Mouse (Mus musculus): ENCODE results near the gene 0610012G03Rik. TPM values are rescaled to one million over a fixed set of nuclear protein-coding genes. Genes with fewer than 3 reads are reported as not detected.

The 0610012G03Rik gene
- polyA plus RNA-seq, 1 experiment = 106 TPM

DNA sequence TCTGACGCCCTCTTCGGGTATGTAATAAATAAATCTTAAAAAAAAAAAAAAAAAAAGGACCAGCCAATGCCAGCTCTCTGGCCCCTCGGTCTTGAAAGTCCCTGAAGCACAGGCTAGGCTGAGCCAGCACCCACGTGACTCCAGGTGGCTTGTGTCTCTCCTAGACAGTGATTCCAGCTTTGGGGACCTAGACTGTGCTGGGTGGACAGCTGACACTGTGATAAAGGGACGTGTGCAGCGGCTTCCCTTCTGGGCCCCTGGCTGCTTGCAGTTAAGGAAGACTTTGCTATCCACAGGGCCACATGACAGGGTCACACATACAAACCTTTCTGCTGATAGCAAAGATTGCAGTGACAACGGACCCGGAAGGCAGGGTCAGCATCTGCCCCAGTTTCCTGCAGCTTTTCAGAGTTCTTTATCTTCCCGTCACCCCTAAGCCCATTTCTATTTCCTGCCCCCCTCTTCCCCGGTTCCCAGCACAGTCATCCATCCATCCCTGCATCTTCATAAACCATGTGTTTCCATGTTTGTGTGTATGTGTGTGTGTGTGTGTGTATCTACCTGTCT is 37.9 kb downstream of the 0610012G03Rik start:
- Histone ChIP-seq H3K27ac (replicated peaks; ENCODE audit: low read depth, low read length) (no peak overlapping the region), H3K4me1 (ENCODE audit: control insufficient read depth, insufficient read depth, insufficient read length, low read length) (no peaks in the 10 kb centered on the region), H3K4me3 (ENCODE audit: insufficient read depth, low read depth, low read length) (no peak overlapping the region)

DNA sequence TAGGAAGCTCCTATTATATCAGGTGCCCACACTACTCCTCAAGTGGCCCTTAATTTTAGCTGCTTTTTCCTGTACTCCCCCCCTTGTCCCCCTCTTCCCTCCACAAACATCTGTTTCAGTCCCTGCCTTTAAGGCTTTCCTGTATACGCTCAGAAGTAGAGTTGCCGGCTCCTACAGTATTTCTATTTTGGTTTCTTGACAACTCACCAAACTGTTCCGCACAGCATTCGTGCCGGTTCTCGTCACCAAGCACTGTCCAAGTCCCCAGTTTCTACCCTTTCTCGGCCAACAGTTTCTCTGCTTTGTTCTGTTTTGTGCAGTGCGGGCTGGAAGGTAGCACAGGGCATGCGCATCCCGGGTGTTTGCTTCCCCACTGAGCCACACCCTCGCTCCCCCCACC is 39.3 kb downstream of the 0610012G03Rik start:
- H3K27ac ChIP-seq (replicated peaks; ENCODE audit: low read depth, low read length) = no peak overlapping the region
- no peak overlapping the region for H3K4me3 ChIP-seq (ENCODE audit: insufficient read depth, low read depth, low read length)
- H3K4me1 ChIP-seq (ENCODE audit: control insufficient read depth, insufficient read depth, insufficient read length, low read length) = no peaks in the 10 kb centered on the region

DNA sequence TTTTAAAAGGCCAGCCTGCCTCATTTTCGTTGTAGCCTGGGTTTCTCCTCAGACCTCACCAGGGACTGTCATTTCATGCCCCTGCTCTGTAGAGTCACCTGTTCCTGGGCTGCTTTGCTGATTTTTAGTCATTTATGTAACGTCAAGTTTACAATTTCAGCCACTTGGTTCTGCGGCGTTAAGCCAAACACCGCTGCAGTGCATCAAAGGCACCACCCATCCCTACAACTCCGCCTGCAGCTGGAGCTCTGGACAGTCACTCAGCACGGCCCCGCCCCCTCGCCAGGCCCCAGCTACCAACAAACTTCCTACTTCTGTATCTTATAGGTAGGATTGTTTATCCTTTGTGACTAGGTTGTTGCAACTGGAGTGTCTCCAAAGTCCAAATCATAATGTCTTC is 41.4 kb downstream of the 0610012G03Rik start:
- Histone ChIP-seq H3K4me3 (ENCODE audit: insufficient read depth, low read depth, low read length) (peak overlapping the region; percentile 33; the same call in 1 of the 2 replicates), H3K4me1 (ENCODE audit: control insufficient read depth, insufficient read depth, insufficient read length, low read length) (no peaks in the 10 kb centered on the region), H3K27ac (replicated peaks; ENCODE audit: low read depth, low read length) (no peak overlapping the region)

- no peak overlapping the region for H3K27ac ChIP-seq (replicated peaks; ENCODE audit: low read depth, low read length)
- no peak overlapping the region for H3K4me3 ChIP-seq (ENCODE audit: insufficient read depth, low read depth, low read length)
- H3K4me1 ChIP-seq (ENCODE audit: control insufficient read depth, insufficient read depth, insufficient read length, low read length) = no peaks in the 10 kb centered on the region
Observed at GRCm38 (mm10) chr16:31905891-31906825, 42.1 kb downstream of the 0610012G03Rik start.

- Histone ChIP-seq H3K27ac (replicated peaks; ENCODE audit: low read depth, low read length) (no peak overlapping the region), H3K4me1 (ENCODE audit: control insufficient read depth, insufficient read depth, insufficient read length, low read length) (no peaks in the 10 kb centered on the region), H3K4me3 (ENCODE audit: insufficient read depth, low read depth, low read length) (no peak overlapping the region)
Observed at GRCm38 (mm10) chr16:31905331-31905730, 43.0 kb downstream of the 0610012G03Rik start.

GRCm38 (mm10) chr16:31903239-31903638 is 45.1 kb downstream of the 0610012G03Rik start:
- H3K27ac ChIP-seq (replicated peaks; ENCODE audit: low read depth, low read length) = no peak overlapping the region
- H3K4me3 ChIP-seq (ENCODE audit: insufficient read depth, low read depth, low read length) = no peak overlapping the region
- no peaks in the 10 kb centered on the region for H3K4me1 ChIP-seq (ENCODE audit: control insufficient read depth, insufficient read depth, insufficient read length, low read length)

GRCm38 (mm10) chr16:31901886-31902285 is 46.4 kb downstream of the 0610012G03Rik start:
- Histone ChIP-seq H3K4me1 (ENCODE audit: control insufficient read depth, insufficient read depth, insufficient read length, low read length) (no peaks in the 10 kb centered on the region), H3K4me3 (ENCODE audit: insufficient read depth, low read depth, low read length) (no peak overlapping the region), H3K27ac (replicated peaks; ENCODE audit: low read depth, low read length) (no peak overlapping the region)

DNA sequence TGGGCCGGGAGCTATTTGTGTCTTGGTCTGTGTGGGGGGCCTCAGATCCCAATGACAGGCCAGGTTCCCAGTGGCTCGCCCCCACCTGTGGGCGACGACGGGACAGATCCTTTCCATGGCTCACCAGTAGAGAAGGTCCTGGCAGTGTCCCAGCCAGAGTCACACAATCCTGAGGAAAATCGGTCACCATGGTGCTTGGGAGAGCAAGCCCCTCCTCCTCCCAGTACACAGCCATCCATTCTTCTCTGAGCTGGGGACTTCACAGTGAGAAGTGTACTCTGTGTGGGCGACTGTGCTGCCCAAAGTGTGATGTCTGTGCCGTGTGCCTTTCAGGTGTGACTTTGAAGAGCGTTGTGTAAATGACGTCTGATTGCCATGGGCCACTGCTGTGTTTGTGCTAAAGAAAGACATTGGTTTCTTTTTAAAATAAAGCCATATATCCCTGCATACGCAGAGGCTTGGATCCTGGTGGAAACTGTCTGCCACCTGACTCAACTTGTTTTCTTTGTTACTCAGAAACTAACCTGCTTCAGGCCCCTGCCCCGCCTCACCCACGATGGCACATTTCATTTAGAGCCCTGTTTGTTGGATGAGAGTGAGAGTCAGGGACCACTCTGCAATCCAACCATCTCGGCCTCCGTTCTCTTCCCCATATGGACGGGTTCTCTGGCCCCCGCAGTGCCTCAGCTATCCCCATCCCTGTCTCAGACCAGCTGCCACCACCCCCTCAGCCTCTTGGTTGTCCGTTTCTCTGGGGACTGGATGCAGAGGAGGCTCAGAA is 49.6 kb downstream of the 0610012G03Rik start:
- no peak overlapping the region for H3K27ac ChIP-seq (replicated peaks; ENCODE audit: low read depth, low read length)
- no peak overlapping the region for H3K4me3 ChIP-seq (ENCODE audit: insufficient read depth, low read depth, low read length)

More for the DNA sequence above, 49.6 kb downstream of the 0610012G03Rik start:
- H3K4me1 ChIP-seq (ENCODE audit: control insufficient read depth, insufficient read depth, insufficient read length, low read length) = no peaks in the 10 kb centered on the region

Other genes starting within 250 kb of the 0610012G03Rik start
- gene Meltf, start 69.7 kb downstream of the 0610012G03Rik start, polyA plus RNA-seq (2012; ENCODE audit: insufficient read depth, insufficient read length, missing spikeins) = not detected in 2 replicates
- gene Pigz, start 14.6 kb downstream of the 0610012G03Rik start, polyA plus RNA-seq (2012; ENCODE audit: insufficient read depth, insufficient read length, missing spikeins) = 1.1 TPM in 1 of 2 replicates, not detected in the other
- 67.8 and 91.6 TPM in 2 replicates for gene Ncbp2, start within 50 bp of the 0610012G03Rik start, polyA plus RNA-seq (2012; ENCODE audit: insufficient read depth, insufficient read length, missing spikeins)
- 8.1 and 10.8 TPM in 2 replicates for gene Senp5, start 54.8 kb upstream of the 0610012G03Rik start, polyA plus RNA-seq (2012; ENCODE audit: insufficient read depth, insufficient read length, missing spikeins)
- gene Pak2, start 130.8 kb upstream of the 0610012G03Rik start, polyA plus RNA-seq (2012; ENCODE audit: insufficient read depth, insufficient read length, missing spikeins) = 23.1 and 24.3 TPM in 2 replicates
- 25.2 and 38.3 TPM in 2 replicates for gene Pigx, start 151.2 kb upstream of the 0610012G03Rik start, polyA plus RNA-seq (2012; ENCODE audit: insufficient read depth, insufficient read length, missing spikeins)
- 13.5 and 14.1 TPM in 2 replicates for gene Cep19, start 151.3 kb upstream of the 0610012G03Rik start, polyA plus RNA-seq (2012; ENCODE audit: insufficient read depth, insufficient read length, missing spikeins)
- 3.3 and 6.0 TPM in 2 replicates for gene Nrros, start 217.1 kb upstream of the 0610012G03Rik start, polyA plus RNA-seq (2012; ENCODE audit: insufficient read depth, insufficient read length, missing spikeins)
- gene Bex6, start 231.3 kb upstream of the 0610012G03Rik start, polyA plus RNA-seq (2012; ENCODE audit: insufficient read depth, insufficient read length, missing spikeins) = not detected in 2 replicates

All from brown adipose tissue, adult 24 weeks (tissue).